Mouse (Mus musculus) cerebellum, adult 2 months (tissue): Measurements from ENCODE around the gene Cryl1. TPM values are rescaled to one million over a fixed set of nuclear protein-coding genes. Genes with fewer than 3 reads are reported as not detected.
A peak's percentile ranks its signal among the peaks of the same experiment; 100 is the strongest.

Source experiments
- DNase-seq, 2 experiments: peaks; one replicate each; pipeline ENCODE4 v3.0.0; 2021
- H3K27ac ChIP-seq: fragments of 200-500 bp; 2 replicates; pipeline ENCODE4 v1.5.1; 2012; ENCODE audit warnings: low read length, control low read depth, inconsistent platforms; ENCODE audit not compliant: insufficient read depth
- H3K27me3 ChIP-seq: fragments of 200-500 bp; 2 replicates; pipeline ENCODE4 v1.6.1; 2012; ENCODE audit warnings: inconsistent platforms, mild to moderate bottlenecking, low read length, moderate library complexity; ENCODE audit not compliant: control insufficient read depth, insufficient read depth
- H3K4me1 ChIP-seq: fragments of 200-500 bp; 2 replicates; pipeline ENCODE4 v1.6.1; 2011; ENCODE audit warnings: low read length; ENCODE audit not compliant: control insufficient read depth, insufficient read depth
- H3K4me3 ChIP-seq: fragments of 200-500 bp; replicated peaks from 2 replicates; pipeline ENCODE3; 2011; ENCODE audit warnings: mild to moderate bottlenecking, low read depth, low read length, control low read depth; ENCODE audit not compliant: insufficient read depth
- CTCF ChIP-seq: fragments of 200-500 bp; IDR thresholded peaks from 2 replicates; pipeline ENCODE4 v1.5.1; 2011; ENCODE audit warnings: low read depth, mild to moderate bottlenecking, control low read depth, low read length, moderate library complexity, borderline replicate concordance; ENCODE audit not compliant: insufficient read depth
- POLR2A ChIP-seq: fragments of 200-500 bp; IDR thresholded peaks from 2 replicates; pipeline ENCODE4 v1.6.1; 2011; ENCODE audit warnings: low read length, control low read depth, borderline replicate concordance; ENCODE audit not compliant: insufficient read depth
- WGBS: fragments of 180-500 bp; shearing (Covaris S2); methylation state at CpG from one replicate; pipeline ENCODE4 v1.1.7; 2018; 5-methylcytosine and 5-hydroxymethylcytosine counted together
- polyA plus RNA-seq: library from polyadenylated mRNA; depleted of rRNA; stranded (reverse); fragments of >200 nt; gene quantifications from 2 replicates; pipeline ENCODE4 v1.2.3, GENCODE M21; 2012; rRNA removed

The Cryl1 gene
- 21.0 and 26.0 TPM in 2 replicates for polyA plus RNA-seq

GRCm38 (mm10) chr14:57398065-57398757 lies at the start of gene Cryl1:
Gene Cryl1 (minus strand): TSS chr14:57398529.
- 2% methylated on average over 43 of the region's 43 CpGs for WGBS
- peak; percentile 94 to 95 for DNase-seq
- Histone ChIP-seq H3K27me3 (no peaks in the 10 kb centered on the region), H3K27ac (no peak within 1 kb of the TSS), H3K4me1 (no peaks in the 10 kb centered on the region; the same call in 1 of the 2 replicates), H3K4me3 (peak within 1 kb of the TSS; percentile 69)
- TF ChIP-seq CTCF (no peak), POLR2A (peak; percentile 50)

- no peak overlapping the region for H3K4me3 ChIP-seq
- H3K4me1 ChIP-seq, result no peaks in the 10 kb centered on the region
- no peak for TF ChIP-seq POLR2A
- no peak for TF ChIP-seq CTCF
- H3K27ac ChIP-seq, result no peak overlapping the region
- H3K27me3 ChIP-seq, result no peaks in the 10 kb centered on the region
- DNase-seq, result no peak
- 86% methylated on average over 2 of the region's 2 CpGs for WGBS
Observed at GRCm38 (mm10) chr14:57430451-57430850, 32.1 kb upstream of the Cryl1 start.

GRCm38 (mm10) chr14:57424212-57424561 lies 25.9 kb upstream of the Cryl1 start:
- 1% methylated on average over 24 of the region's 24 CpGs for WGBS
- H3K27ac ChIP-seq, result peak overlapping the region; percentile 48; the same call in 1 of the 2 replicates
- TF ChIP-seq POLR2A (no peak), CTCF (no peak)
- DNase-seq, result no peak
- peak overlapping the region; percentile 98 for H3K4me3 ChIP-seq
- H3K4me1 ChIP-seq, result no peaks in the 10 kb centered on the region
- no peaks in the 10 kb centered on the region for H3K27me3 ChIP-seq

- WGBS, result 2% methylated on average over 42 of the region's 42 CpGs
- H3K4me3 ChIP-seq, result peak within 1 kb of the TSS; percentile 98
- no peaks in the 10 kb centered on the region for H3K27me3 ChIP-seq
- no peaks in the 10 kb centered on the region for H3K4me1 ChIP-seq
- TF ChIP-seq POLR2A (peak; percentile 90), CTCF (no peak)
- DNase-seq, result peak; percentile 95
- H3K27ac ChIP-seq, result peak within 1 kb of the TSS; percentile 81
Observed at GRCm38 (mm10) chr14:57423432-57424211, 25.3 kb upstream of the Cryl1 start, which contains the start of gene Ift88. Gene Ift88 (plus strand): TSS chr14:57424062.

GRCm38 (mm10) chr14:57417187-57417586 lies 18.9 kb upstream of the Cryl1 start:
- no peak for TF ChIP-seq POLR2A
- TF ChIP-seq CTCF, result no peak
- Histone ChIP-seq H3K4me1 (no peaks in the 10 kb centered on the region), H3K27ac (no peak overlapping the region), H3K4me3 (no peak overlapping the region), H3K27me3 (no peaks in the 10 kb centered on the region)
- WGBS, result 94% methylated on average over 2 of the region's 2 CpGs
- DNase-seq, result no peak

GRCm38 (mm10) chr14:57412166-57412565 lies 13.8 kb upstream of the Cryl1 start:
- DNase-seq, result no peak
- no peak overlapping the region for H3K27ac ChIP-seq

GRCm38 (mm10) chr14:57409106-57409505 lies 10.8 kb upstream of the Cryl1 start:
- WGBS, result 11% methylated on average over 6 of the region's 6 CpGs
- H3K4me1 ChIP-seq, result peaks cover 2% of the 10 kb centered on the region; the same call in 1 of the 2 replicates
- no peak for DNase-seq
- no peaks in the 10 kb centered on the region for H3K27me3 ChIP-seq
- TF ChIP-seq CTCF, result no peak
- no peak for TF ChIP-seq POLR2A
- no peak overlapping the region for H3K27ac ChIP-seq
- H3K4me3 ChIP-seq, result no peak overlapping the region

More at GRCm38 (mm10) chr14:57412166-57412565, 13.8 kb upstream of the Cryl1 start:
- TF ChIP-seq CTCF, result no peak
- no peak for TF ChIP-seq POLR2A
- WGBS, result 50% methylated on average over 7 of the region's 7 CpGs
- Histone ChIP-seq H3K27me3 (no peaks in the 10 kb centered on the region), H3K4me3 (no peak overlapping the region), H3K4me1 (peaks cover 2% of the 10 kb centered on the region; the same call in 1 of the 2 replicates)
